Mouse (Mus musculus): Measurements from ENCODE around the gene Trim30b. TPM values are rescaled to one million over a fixed set of nuclear protein-coding genes. Genes with fewer than 3 reads are reported as not detected.

Trim30b gene
- not detected for polyA plus RNA-seq (2012; fragmentation: generic; extraction: Trizol)

DNA sequence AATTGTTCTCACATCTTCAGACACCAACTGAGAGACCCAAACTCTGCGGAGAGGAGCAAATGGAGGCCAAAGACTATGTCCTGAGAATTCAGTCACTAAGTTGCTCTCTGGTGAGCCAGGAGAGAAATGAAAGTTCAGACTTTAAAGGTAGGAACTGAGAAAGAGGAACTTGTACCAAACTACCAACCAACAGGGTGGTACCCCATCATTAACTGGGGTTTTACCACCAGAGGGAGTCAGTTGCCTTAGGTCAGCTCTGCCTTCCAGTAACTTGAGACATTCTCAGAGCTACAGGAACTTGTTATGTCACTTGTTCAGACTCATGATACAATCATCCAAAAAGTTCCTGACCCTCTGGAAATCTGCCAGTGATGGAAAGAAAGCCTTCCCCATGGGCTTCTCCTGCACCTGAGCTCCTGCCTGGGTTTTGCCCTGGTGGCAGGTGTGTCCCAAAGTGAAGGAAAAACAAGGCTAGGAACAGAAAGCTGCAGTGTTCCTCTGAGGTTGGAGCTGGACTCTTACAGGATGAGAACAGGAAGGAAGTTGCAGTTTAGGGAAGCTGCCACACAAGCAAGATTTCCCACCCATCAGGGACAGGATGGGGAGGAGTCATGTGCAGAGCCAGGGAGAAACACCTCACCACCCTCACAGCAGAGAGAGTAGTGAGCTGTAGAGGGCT lies at the start of gene Trim30b:
TSS of gene Trim30b (minus strand) at position 149 of the 679 bp plus-strand sequence.

GRCm38 (mm10) chr7:104400698-104401097 lies 31.0 kb upstream of the Trim30b start, which contains the start of gene Trim30c:
Gene Trim30c (minus strand): TSS chr7:104400837.

GRCm38 (mm10) chr7:104352717-104353599 lies 16.7 kb downstream of the Trim30b start, which contains the start of gene Trim12c:
Gene Trim12c (minus strand): TSS chr7:104353362.

GRCm38 (mm10) chr7:104329171-104329570 lies 40.5 kb downstream of the Trim30b start, which contains the start of gene Trim34b:
Gene Trim34b (plus strand): TSS chr7:104329471.

DNA sequence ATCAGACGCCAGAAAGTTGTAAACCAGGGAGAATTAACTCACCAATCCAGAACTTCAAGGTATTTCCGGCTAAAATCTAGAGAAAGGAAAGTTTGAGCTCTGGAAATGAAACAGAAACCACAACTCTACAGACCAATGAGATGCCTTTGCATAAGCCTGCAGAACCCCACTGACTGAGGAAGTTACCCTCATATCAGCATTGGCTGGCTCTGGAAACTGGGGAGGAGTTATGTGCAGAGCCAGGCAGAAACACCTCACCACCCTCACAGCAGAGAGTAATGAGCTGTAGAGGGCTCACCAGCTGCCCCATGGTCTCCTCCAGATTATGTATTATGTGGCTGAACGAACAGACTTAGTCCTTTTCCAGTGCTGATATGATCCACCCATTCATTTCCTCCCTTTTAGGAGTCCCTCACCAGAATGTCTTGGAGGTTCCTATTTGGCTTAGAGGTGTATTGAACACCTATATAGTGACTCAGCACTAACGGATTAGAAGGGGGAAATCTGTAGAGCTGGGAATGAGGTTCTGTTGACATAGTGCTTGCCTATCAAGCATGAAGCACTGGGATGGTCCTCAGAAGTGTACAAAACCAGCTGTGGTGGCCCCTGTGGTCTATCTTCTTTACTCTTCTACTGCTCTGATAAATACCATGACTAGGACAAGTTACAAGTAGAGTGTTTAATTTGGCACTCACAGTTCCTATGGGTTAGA lies 54.2 kb downstream of the Trim30b start, which contains the start of gene Trim12a:
TSS of gene Trim12a (minus strand) at position 98 of the 712 bp plus-strand sequence.

Other genes with a start within 250 kb of the Trim30b start
- gene Ubqln5, start 240.1 kb downstream of the Trim30b start, polyA plus RNA-seq (2012; fragmentation: generic; extraction: Trizol): not detected
- gene Olfr643, start 232.5 kb downstream of the Trim30b start, polyA plus RNA-seq (2012; fragmentation: generic; extraction: Trizol): not detected
- gene Ubqln3, start 226.6 kb downstream of the Trim30b start, polyA plus RNA-seq (2012; fragmentation: generic; extraction: Trizol): not detected
- not detected for gene Ubqlnl, start 219.3 kb downstream of the Trim30b start, polyA plus RNA-seq (2012; fragmentation: generic; extraction: Trizol)
- not detected for gene Olfm5, start 205.1 kb downstream of the Trim30b start, polyA plus RNA-seq (2012; fragmentation: generic; extraction: Trizol)
- gene Olfr648, start 186.5 kb downstream of the Trim30b start, polyA plus RNA-seq (2012; fragmentation: generic; extraction: Trizol): under 1 TPM in 1 of 2 experiments, not detected in 1; 0.01 TPM
- not detected for gene Olfr649, start 173.9 kb downstream of the Trim30b start, polyA plus RNA-seq (2012; fragmentation: generic; extraction: Trizol)
- gene Trim6, start 151.1 kb downstream of the Trim30b start, polyA plus RNA-seq (2012; fragmentation: generic; extraction: Trizol): under 1 TPM; 0.07 to 0.15 TPM
- gene Trim34a, start 125.4 kb downstream of the Trim30b start, polyA plus RNA-seq (2012; fragmentation: generic; extraction: Trizol): under 1 TPM; 0.01 to 0.54 TPM
- gene Trim5, start 81.8 kb downstream of the Trim30b start, polyA plus RNA-seq (2012; fragmentation: generic; extraction: Trizol): not detected
- under 1 TPM in 1 of 2 experiments, not detected in 1; 0.01 TPM for gene Trim12a, start 54.4 kb downstream of the Trim30b start, polyA plus RNA-seq (2012; fragmentation: generic; extraction: Trizol)
- gene Trim34b, start 40.4 kb downstream of the Trim30b start, polyA plus RNA-seq (2012; fragmentation: generic; extraction: Trizol): under 1 TPM in 1 of 2 experiments, not detected in 1; 0.92 TPM
- gene Trim12c, start 16.5 kb downstream of the Trim30b start, polyA plus RNA-seq (2012; fragmentation: generic; extraction: Trizol): 1 to 10 TPM in 1 of 2 experiments, under 1 TPM in 1; 0.13 to 3.7 TPM
- not detected for gene Trim30c, start 31.0 kb upstream of the Trim30b start, polyA plus RNA-seq (2012; fragmentation: generic; extraction: Trizol)
- gene Trim30a, start 95.3 kb upstream of the Trim30b start, polyA plus RNA-seq (2012; fragmentation: generic; extraction: Trizol): 1 to 10 TPM in 1 of 2 experiments, not detected in 1; 1.7 TPM
- under 1 TPM in 1 of 2 experiments, not detected in 1; 0.73 TPM for gene Trim30d, start 138.0 kb upstream of the Trim30b start, polyA plus RNA-seq (2012; fragmentation: generic; extraction: Trizol)
- gene Olfr651, start 180.2 kb upstream of the Trim30b start, polyA plus RNA-seq (2012; fragmentation: generic; extraction: Trizol): not detected
- not detected for gene Olfr652, start 191.0 kb upstream of the Trim30b start, polyA plus RNA-seq (2012; fragmentation: generic; extraction: Trizol)
- not detected for gene Olfr653, start 207.4 kb upstream of the Trim30b start, polyA plus RNA-seq (2012; fragmentation: generic; extraction: Trizol)
- gene Olfr654, start 217.1 kb upstream of the Trim30b start, polyA plus RNA-seq (2012; fragmentation: generic; extraction: Trizol): not detected
- gene Olfr655, start 231.9 kb upstream of the Trim30b start, polyA plus RNA-seq (2012; fragmentation: generic; extraction: Trizol): not detected
- not detected for gene Olfr656, start 244.1 kb upstream of the Trim30b start, polyA plus RNA-seq (2012; fragmentation: generic; extraction: Trizol)

All from C3H10T1/2 (cell line).